Mouse (Mus musculus) embryonic fibroblast, embryonic 13.5 days (primary cell): ENCODE data around the gene Trpm8.

Experiments
- CTCF ChIP-seq: IDR thresholded peaks from 2 replicates; pipeline ENCODE4 v1.5.1; 2011; ENCODE audit warnings: mild to moderate bottlenecking, control low read depth, low read length, moderate library complexity, borderline replicate concordance; ENCODE audit not compliant: insufficient read depth
- POLR2A ChIP-seq: IDR thresholded peaks from 2 replicates; pipeline ENCODE4 v1.6.1; 2011; ENCODE audit warnings: low read depth, mild to moderate bottlenecking, control low read depth, low read length, moderate library complexity

DNA sequence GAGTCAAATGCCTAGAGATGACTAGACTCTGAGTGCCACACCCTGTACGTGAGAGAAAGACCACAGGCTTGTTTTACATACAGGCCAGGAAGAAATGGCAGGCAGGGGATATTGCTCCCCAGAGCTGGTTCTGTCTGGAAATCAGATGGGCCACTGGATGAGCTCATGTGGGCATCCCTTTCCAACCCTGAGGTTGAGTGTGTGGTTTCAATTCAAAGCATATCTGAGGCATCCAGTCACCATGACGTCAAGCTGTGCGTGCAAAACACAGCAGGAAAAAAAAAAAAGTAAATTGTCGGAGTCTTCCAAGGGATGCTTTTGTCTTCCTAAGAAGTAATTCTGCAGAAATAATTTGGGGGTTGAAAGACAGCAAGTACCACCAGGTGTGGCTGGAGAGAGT, 83.6 kb downstream of the Trpm8 start:
- TF ChIP-seq CTCF: no peak
- TF ChIP-seq POLR2A: no peak
